Mouse (Mus musculus): ENCODE results near the gene Stim1. TPM values are rescaled to one million over a fixed set of nuclear protein-coding genes. Genes with fewer than 3 reads are reported as not detected.

The Stim1 gene
- polyA plus RNA-seq, 1 experiment from 2014 or later, result 12.1 TPM

DNA sequence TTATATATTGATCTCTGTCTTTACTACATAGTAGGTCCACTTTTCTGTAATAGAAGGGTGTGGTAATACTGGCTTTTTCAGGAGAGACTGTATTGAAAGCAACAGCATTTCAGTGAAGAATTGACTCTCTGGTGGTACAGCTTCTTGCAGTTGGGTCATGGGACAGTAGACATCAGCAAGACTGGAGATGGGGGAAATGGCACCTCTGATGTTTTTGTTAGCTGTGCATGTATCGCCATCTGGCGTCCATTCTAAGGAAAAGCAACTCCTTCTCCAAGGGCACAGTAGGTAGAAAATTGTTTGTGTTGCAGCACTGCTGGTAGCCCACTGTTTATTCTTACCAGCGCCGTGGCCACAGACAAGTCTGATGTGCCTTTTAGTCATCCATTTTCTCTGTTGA is 149.8 kb downstream of the Stim1 start:
- peak; percentile 90 for ATAC-seq (ENCODE audit: low read depth)
- Histone ChIP-seq H3K9ac (replicated peaks; ENCODE audit: low read depth, low read length) (no peak overlapping the region), H3K36me3 (ENCODE audit: control insufficient read depth, insufficient read depth, low read length) (no peaks in the 10 kb centered on the region), H3K9me3 (ENCODE audit: control insufficient read depth, low read length) (no peaks in the 10 kb centered on the region), H3K27me3 (ENCODE audit: control insufficient read depth, insufficient read depth, low read length) (no peaks in the 10 kb centered on the region), H3K4me3 (ENCODE audit: low read depth, low read length) (no peak overlapping the region), H3K4me2 (ENCODE audit: low read depth, low read length) (no peak overlapping the region), H3K4me1 (ENCODE audit: control insufficient read depth, insufficient read depth, low read length) (no peaks in the 10 kb centered on the region), H3K27ac (ENCODE audit: low read depth, low read length) (no peak overlapping the region)
- WGBS, result 8% methylated on average over 4 of the region's 4 CpGs

DNA sequence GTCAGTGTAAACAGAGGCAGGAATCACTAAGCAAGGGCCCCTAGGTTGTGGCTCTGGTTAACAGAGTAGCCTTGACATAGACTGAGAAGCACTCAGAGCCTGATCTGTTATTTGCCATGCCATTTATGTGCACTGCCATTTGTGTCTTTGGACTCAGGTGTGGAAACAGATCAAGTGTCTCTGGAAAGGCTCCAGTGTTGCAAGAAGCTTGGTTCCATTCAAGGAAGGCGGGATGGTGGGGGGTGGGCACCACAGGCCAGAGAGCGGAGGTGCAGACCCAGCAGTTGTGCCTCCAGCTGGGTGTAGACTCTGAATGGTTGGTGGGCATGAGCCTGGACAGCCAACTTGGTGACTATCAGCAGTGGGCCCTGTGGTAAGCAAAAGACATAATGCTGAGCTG is 154.4 kb downstream of the Stim1 start:
- WGBS, result 100% methylated on average over 2 of the region's 2 CpGs
- Histone ChIP-seq H3K4me1 (ENCODE audit: control insufficient read depth, insufficient read depth, low read length) (no peaks in the 10 kb centered on the region), H3K9ac (replicated peaks; ENCODE audit: low read depth, low read length) (no peak overlapping the region), H3K4me2 (ENCODE audit: low read depth, low read length) (no peak overlapping the region), H3K27me3 (ENCODE audit: control insufficient read depth, insufficient read depth, low read length) (no peaks in the 10 kb centered on the region), H3K4me3 (ENCODE audit: low read depth, low read length) (no peak overlapping the region), H3K9me3 (ENCODE audit: control insufficient read depth, low read length) (no peaks in the 10 kb centered on the region), H3K36me3 (ENCODE audit: control insufficient read depth, insufficient read depth, low read length) (no peaks in the 10 kb centered on the region), H3K27ac (ENCODE audit: low read depth, low read length) (no peak overlapping the region)
- no peak for ATAC-seq (ENCODE audit: low read depth)

DNA sequence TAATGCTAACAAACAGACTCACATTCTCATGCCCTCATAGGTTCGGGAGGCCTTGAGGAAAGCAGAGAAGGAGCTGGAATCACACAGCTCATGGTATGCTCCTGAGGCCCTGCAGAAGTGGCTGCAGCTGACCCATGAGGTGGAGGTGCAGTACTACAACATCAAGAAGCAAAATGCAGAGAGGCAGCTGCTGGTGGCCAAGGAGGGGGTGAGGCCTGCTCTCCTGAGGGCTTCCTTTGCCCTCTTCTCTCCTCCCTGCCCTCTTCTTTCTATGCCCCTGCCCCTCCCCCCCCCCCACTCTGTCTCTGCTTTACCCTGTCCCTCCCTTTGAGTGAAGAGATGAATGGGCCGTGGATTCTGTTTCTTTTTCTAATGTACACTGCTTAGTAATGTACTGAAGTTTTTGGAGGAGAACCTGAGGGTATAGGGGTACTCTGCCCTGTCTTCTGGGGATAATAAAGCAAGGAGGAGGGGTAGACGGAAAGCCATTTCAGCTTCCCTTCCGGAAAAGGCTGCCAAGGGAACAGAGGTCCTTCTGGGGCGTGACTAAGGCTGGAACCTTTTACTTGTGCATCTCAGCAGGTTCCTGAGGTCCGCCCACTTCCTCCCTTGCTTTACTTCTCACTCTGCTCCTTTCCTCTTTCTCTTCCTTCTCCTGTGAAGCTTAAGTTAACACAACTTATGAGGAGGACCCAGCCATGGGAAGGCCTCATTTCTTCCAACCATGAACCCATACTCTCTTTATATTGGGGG is 158.5 kb downstream of the Stim1 start:
- WGBS, result 42% methylated on average over 6 of the region's 6 CpGs
- no peak overlapping the region for H3K4me2 ChIP-seq (ENCODE audit: low read depth, low read length)
- H3K27ac ChIP-seq (ENCODE audit: low read depth, low read length), result no peak overlapping the region
- H3K9ac ChIP-seq (replicated peaks; ENCODE audit: low read depth, low read length), result no peak overlapping the region
- H3K4me1 ChIP-seq (ENCODE audit: control insufficient read depth, insufficient read depth, low read length), result no peaks in the 10 kb centered on the region
- no peaks in the 10 kb centered on the region for H3K9me3 ChIP-seq (ENCODE audit: control insufficient read depth, low read length)
- H3K27me3 ChIP-seq (ENCODE audit: control insufficient read depth, insufficient read depth, low read length), result no peaks in the 10 kb centered on the region
- no peaks in the 10 kb centered on the region for H3K36me3 ChIP-seq (ENCODE audit: control insufficient read depth, insufficient read depth, low read length)
- no peak overlapping the region for H3K4me3 ChIP-seq (ENCODE audit: low read depth, low read length)
- ATAC-seq (ENCODE audit: low read depth), result no peak

DNA sequence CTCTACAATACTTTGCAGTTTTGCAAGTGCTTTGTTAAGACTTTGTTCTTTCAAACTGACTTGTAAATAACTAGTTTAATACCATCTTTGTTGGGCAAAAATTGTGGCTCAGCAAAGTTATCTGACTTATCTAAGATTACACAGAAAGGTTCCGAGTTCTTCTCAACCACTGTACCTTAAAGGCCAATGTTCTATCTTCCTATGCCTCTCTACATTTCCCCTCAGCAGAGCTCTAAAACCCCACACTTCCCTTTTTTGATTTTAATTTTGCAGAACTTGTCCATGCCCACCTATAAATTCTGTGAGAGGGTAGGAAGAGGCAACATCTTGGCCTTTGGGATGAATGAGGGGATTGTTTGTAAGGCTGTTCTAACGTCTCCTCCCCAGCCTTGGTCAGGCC is 166.7 kb downstream of the Stim1 start:
- no peak for ATAC-seq (ENCODE audit: low read depth)
- H3K27me3 ChIP-seq (ENCODE audit: control insufficient read depth, insufficient read depth, low read length), result no peaks in the 10 kb centered on the region
- 94% methylated on average over 2 of the region's 2 CpGs for WGBS

DNA sequence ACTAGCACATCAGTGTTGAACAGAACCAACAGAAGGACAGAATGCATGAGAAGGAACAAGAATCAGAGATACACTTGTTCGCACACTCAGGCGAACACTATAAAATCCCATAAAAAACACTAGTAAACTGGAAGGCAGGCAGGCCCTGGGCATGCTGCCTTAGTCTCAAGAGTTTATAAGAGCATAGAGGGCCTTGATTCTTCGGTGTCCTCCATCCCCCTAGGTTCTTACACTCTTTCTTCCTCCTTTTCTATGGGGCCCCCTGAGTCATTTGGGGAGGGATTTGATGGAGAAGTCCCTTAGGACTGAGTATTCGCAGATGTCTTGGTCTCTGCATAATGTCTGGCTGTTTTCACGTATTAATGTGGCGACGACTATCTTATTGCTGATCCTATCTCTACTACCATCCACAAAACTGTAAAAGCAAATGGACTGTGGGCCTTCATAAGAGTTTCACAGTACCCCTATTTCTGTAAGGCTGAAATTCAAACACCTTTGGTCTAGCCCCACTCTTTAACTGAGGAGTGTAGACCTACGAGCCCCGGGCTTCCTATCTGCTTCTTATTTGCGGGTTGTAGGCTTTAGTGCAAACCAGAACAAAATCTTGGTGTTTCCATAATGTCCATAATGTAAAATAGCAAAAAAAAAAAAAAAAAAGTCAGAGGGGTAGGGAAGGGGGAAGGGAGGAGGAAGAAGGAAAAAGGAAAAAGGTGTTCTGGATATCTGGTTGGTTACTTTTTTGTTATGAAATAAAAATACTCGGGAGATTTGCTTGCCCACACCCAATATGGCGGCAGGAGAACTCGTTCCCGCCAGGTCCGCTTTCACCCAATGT is 173.4 kb downstream of the Stim1 start:
- no peaks in the 10 kb centered on the region for H3K27me3 ChIP-seq (ENCODE audit: control insufficient read depth, insufficient read depth, low read length)
- H3K4me1 ChIP-seq (ENCODE audit: control insufficient read depth, insufficient read depth, low read length), result 0 out of 2 replicates have a peak, but pooled peaks cover 5% of the 10 kb centered on the region
- 56% methylated on average over 15 of the region's 15 CpGs for WGBS
- H3K36me3 ChIP-seq (ENCODE audit: control insufficient read depth, insufficient read depth, low read length), result peaks cover 4% of the 10 kb centered on the region; the same call in 1 of the 2 replicates
- H3K4me3 ChIP-seq (ENCODE audit: low read depth, low read length), result peak overlapping the region; percentile 55
- H3K9me3 ChIP-seq (ENCODE audit: control insufficient read depth, low read length), result no peaks in the 10 kb centered on the region
- no peak overlapping the region for H3K9ac ChIP-seq (replicated peaks; ENCODE audit: low read depth, low read length)
- H3K4me2 ChIP-seq (ENCODE audit: low read depth, low read length), result peak overlapping the region; percentile 30; the same call in 1 of the 2 replicates
- H3K27ac ChIP-seq (ENCODE audit: low read depth, low read length), result peak overlapping the region; percentile 25; the same call in 1 of the 2 replicates
- ATAC-seq (ENCODE audit: low read depth), result peak; percentile 23

More for the DNA sequence above, 166.7 kb downstream of the Stim1 start:
- H3K4me3 ChIP-seq (ENCODE audit: low read depth, low read length), result no peak overlapping the region
- no peak overlapping the region for H3K4me2 ChIP-seq (ENCODE audit: low read depth, low read length)
- no peak overlapping the region for H3K9ac ChIP-seq (replicated peaks; ENCODE audit: low read depth, low read length)
- no peak overlapping the region for H3K27ac ChIP-seq (ENCODE audit: low read depth, low read length)
- H3K36me3 ChIP-seq (ENCODE audit: control insufficient read depth, insufficient read depth, low read length), result no peaks in the 10 kb centered on the region
- no peaks in the 10 kb centered on the region for H3K4me1 ChIP-seq (ENCODE audit: control insufficient read depth, insufficient read depth, low read length)
- H3K9me3 ChIP-seq (ENCODE audit: control insufficient read depth, low read length), result no peaks in the 10 kb centered on the region

DNA sequence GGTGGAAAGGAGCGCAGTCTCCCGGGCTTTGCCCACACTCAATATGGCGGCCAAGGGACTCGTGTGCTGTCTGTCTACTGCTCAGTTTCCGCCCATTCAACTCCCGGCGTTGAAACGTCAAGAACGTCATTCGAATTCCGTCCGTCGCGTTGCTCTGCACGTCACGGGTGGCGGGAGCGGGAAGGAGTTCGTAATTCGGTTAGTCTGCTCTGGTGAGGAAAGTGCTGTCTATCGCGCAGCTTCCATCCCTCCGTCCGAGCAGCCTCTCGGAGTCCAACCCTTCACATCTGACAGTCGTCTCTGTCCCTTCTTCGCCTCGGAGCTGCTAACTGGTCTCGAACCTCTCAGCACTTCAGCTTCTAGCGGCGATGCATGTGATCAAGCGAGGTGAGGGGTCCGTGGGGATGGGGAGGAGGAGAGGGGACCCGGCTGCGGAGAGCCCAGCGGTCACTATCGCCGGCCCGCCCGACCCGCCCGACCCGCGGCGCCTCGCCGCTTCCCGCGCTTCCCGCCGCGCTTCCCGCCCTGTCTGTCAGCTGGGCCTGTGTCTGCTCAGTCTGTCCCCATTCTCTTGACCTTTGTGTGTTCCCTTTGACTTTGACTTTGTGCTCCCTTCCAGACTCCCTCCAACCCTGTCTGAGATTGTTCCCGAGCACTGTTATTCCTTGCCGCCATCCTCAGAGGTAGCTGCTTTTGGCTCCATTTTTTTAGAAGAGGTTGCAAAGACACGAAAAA is 174.2 kb downstream of the Stim1 start, which contains the start of gene Rrm1:
Rrm1 (plus strand) TSS at position 39 of the 735 bp plus-strand sequence.
- ATAC-seq (ENCODE audit: low read depth), result peak; percentile 100
- H3K27me3 ChIP-seq (ENCODE audit: control insufficient read depth, insufficient read depth, low read length), result no peaks in the 10 kb centered on the region
- under 1% methylated on average over 51 of the region's 56 CpGs for whole genome bisulfite sequencing
- peaks cover 11% of the 10 kb centered on the region; the same call in 1 of the 2 replicates for H3K36me3 ChIP-seq (ENCODE audit: control insufficient read depth, insufficient read depth, low read length)
- peak within 1 kb of the TSS; percentile 55 for H3K4me3 ChIP-seq (ENCODE audit: low read depth, low read length)
- 0 out of 2 replicates have a peak, but pooled peaks cover 5% of the 10 kb centered on the region for H3K4me1 ChIP-seq (ENCODE audit: control insufficient read depth, insufficient read depth, low read length)
- peak within 1 kb of the TSS; percentile 60 for H3K4me2 ChIP-seq (ENCODE audit: low read depth, low read length)
- peak within 1 kb of the TSS; percentile 49 for H3K9ac ChIP-seq (replicated peaks; ENCODE audit: low read depth, low read length)
- H3K9me3 ChIP-seq (ENCODE audit: control insufficient read depth, low read length), result no peaks in the 10 kb centered on the region
- H3K27ac ChIP-seq (ENCODE audit: low read depth, low read length), result peak within 1 kb of the TSS; percentile 25; the same call in 1 of the 2 replicates

DNA sequence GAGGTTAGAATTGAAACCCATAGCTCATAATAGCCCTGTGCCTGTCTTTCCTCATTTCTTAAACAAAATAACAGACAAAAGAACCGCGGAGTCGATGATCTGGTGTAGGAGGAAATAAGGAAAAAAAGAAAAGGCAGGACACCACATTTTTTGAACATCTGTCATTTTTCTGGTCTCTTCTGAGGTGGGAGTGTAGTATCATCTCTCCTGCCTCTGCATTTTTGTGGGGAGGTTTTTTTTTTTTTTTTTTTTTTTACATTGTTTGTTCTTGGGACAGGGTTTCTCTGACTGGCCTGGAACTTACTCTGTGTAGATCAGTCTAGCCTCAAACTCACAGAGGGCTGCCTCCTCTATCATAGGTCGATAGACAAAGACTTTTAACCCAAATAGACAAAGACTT is 174.8 kb downstream of the Stim1 start:
- Histone ChIP-seq H3K36me3 (ENCODE audit: control insufficient read depth, insufficient read depth, low read length) (peaks cover 11% of the 10 kb centered on the region; the same call in 1 of the 2 replicates), H3K9ac (replicated peaks; ENCODE audit: low read depth, low read length) (peak overlapping the region; percentile 49), H3K27me3 (ENCODE audit: control insufficient read depth, insufficient read depth, low read length) (no peaks in the 10 kb centered on the region), H3K4me1 (ENCODE audit: control insufficient read depth, insufficient read depth, low read length) (0 out of 2 replicates have a peak, but pooled peaks cover 5% of the 10 kb centered on the region), H3K4me3 (ENCODE audit: low read depth, low read length) (peak overlapping the region; percentile 55), H3K27ac (ENCODE audit: low read depth, low read length) (no peak overlapping the region), H3K4me2 (ENCODE audit: low read depth, low read length) (peak overlapping the region; percentile 60), H3K9me3 (ENCODE audit: control insufficient read depth, low read length) (no peaks in the 10 kb centered on the region)
- under 1% methylated on average over 4 of the region's 4 CpGs for WGBS
- ATAC-seq (ENCODE audit: low read depth), result no peak

DNA sequence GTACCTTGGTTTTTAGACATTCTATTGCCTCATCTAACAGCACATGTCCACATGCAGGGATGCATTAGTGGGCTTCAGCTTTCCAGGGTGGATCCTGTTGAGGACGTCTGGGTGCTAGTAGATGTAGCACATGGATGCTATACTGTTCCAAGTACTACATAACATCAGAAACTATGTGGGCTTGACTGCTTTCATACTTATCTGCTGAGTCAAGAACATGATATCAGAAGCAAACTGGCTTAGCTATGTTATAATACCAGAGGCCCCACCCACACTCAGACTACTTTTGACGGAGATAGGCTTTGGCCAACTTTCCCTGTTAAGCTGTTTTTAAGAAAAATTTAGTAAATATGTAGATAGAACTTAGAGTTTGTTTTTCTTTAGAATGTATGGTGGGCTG is 176.7 kb downstream of the Stim1 start:
- Histone ChIP-seq H3K27me3 (ENCODE audit: control insufficient read depth, insufficient read depth, low read length) (no peaks in the 10 kb centered on the region), H3K4me3 (ENCODE audit: low read depth, low read length) (no peak overlapping the region), H3K4me1 (ENCODE audit: control insufficient read depth, insufficient read depth, low read length) (0 out of 2 replicates have a peak, but pooled peaks cover 5% of the 10 kb centered on the region), H3K27ac (ENCODE audit: low read depth, low read length) (no peak overlapping the region), H3K36me3 (ENCODE audit: control insufficient read depth, insufficient read depth, low read length) (peaks cover 17% of the 10 kb centered on the region; the same call in 1 of the 2 replicates), H3K4me2 (ENCODE audit: low read depth, low read length) (no peak overlapping the region), H3K9ac (replicated peaks; ENCODE audit: low read depth, low read length) (no peak overlapping the region), H3K9me3 (ENCODE audit: control insufficient read depth, low read length) (no peaks in the 10 kb centered on the region)
- ATAC-seq (ENCODE audit: low read depth), result no peak
- WGBS, result 89% methylated on average over 2 of the region's 2 CpGs
